Mouse (Mus musculus): ENCODE measurements around the gene Opn1sw.
"Not testable (repeated sequence)": the region's sequence is repeated elsewhere in the genome, so short reads cannot be mapped to it uniquely, and the experiment has no call there.

Gene Opn1sw

GRCm38 (mm10) chr6:29347189-29347588 lies 41.1 kb downstream of the Opn1sw start:
- no peak for DNase-seq (ENCODE audit: low spot score)

GRCm38 (mm10) chr6:29346512-29346911 lies 41.8 kb downstream of the Opn1sw start:
- not testable (repeated sequence) for DNase-seq (ENCODE audit: low spot score)

- no peak for DNase-seq (ENCODE audit: low spot score)
Observed at GRCm38 (mm10) chr6:29329514-29329913, 58.8 kb downstream of the Opn1sw start.

- no peak for DNase-seq (ENCODE audit: low spot score)
Observed at GRCm38 (mm10) chr6:29326961-29327360, 61.3 kb downstream of the Opn1sw start.
